Mouse (Mus musculus) heart, postnatal 0 days (tissue): ENCODE results near the gene Plcl1. TPM values are rescaled to one million over a fixed set of nuclear protein-coding genes. Genes with fewer than 3 reads are reported as not detected.

Experiments
- ATAC-seq: fragments of 200-750 bp; cut with Nextera tagmentation; 2 replicates; pipeline ENCODE4 v1.8.0; 2017; ENCODE audit warnings: low read depth, moderate number of reproducible peaks, moderate library complexity; ENCODE audit not compliant: insufficient read depth
- DNase-seq: peaks from one replicate; pipeline ENCODE4 v3.0.0-alpha.2; 2016; ENCODE audit warnings: low spot score
- H3K27ac ChIP-seq: fragments of 300-500 bp; sonication (generic); 2 replicates; pipeline ENCODE4 v1.5.1; 2014; ENCODE audit warnings: low read depth, mild to moderate bottlenecking
- H3K27me3 ChIP-seq: fragments of 300-500 bp; sonication (generic); 2 replicates; pipeline ENCODE4 v1.6.1; 2014; ENCODE audit warnings: low read length, mixed read lengths; ENCODE audit not compliant: control insufficient read depth, insufficient read depth
- H3K36me3 ChIP-seq: fragments of 300-500 bp; sonication (generic); replicated peaks from 2 replicates; pipeline ENCODE4 v1.6.1; 2014; ENCODE audit warnings: low read length, mixed read lengths; ENCODE audit not compliant: control insufficient read depth, insufficient read depth
- H3K4me1 ChIP-seq: fragments of 300-500 bp; sonication (generic); 2 replicates; pipeline ENCODE4 v1.6.1; 2014; ENCODE audit warnings: antibody characterized with exemption; ENCODE audit not compliant: control insufficient read depth, insufficient read depth
- H3K4me2 ChIP-seq: fragments of 300-500 bp; sonication (generic); 2 replicates; pipeline ENCODE4 v1.6.1; 2014; ENCODE audit warnings: low read depth, mild to moderate bottlenecking, low read length, moderate library complexity
- H3K4me3 ChIP-seq: fragments of 300-500 bp; sonication (generic); 2 replicates; pipeline ENCODE4 v1.5.1; 2014; ENCODE audit warnings: low read depth, low read length
- H3K9ac ChIP-seq: fragments of 300-500 bp; sonication (generic); replicated peaks from 2 replicates; pipeline ENCODE4 v1.6.1; 2014; ENCODE audit warnings: low read depth, low read length, mixed read lengths
- H3K9me3 ChIP-seq: fragments of 300-500 bp; sonication (generic); replicated peaks from 2 replicates; pipeline ENCODE4 v1.6.1; 2016; ENCODE audit warnings: low read length; ENCODE audit not compliant: control insufficient read depth
- CTCF ChIP-seq: IDR thresholded peaks from 2 replicates; pipeline ENCODE4 v1.5.1; 2016; ENCODE audit warnings: antibody characterized with exemption, control low read depth, low read depth
- EP300 ChIP-seq: IDR thresholded peaks from 2 replicates; pipeline ENCODE4 v1.6.1; 2016; ENCODE audit warnings: antibody characterized with exemption, low read depth
- WGBS: fragments of 180-500 bp; shearing (Covaris S2); extraction: QIAGEN DNeasy Blood & Tissue Kit; methylation state at CpG from one replicate; pipeline ENCODE4 v1.1.7; 2014; 5-methylcytosine and 5-hydroxymethylcytosine counted together
- polyA plus RNA-seq: library from polyadenylated mRNA; unstranded; fragments of >200 nt; fragmentation: Nextera tagmentation; extraction: Ambion mirVana; gene quantifications from 2 replicates; pipeline ENCODE4 v1.2.1, GENCODE M21; 2015
- total RNA-seq: library from RNA; depleted of rRNA; stranded (reverse); fragments of >200 nt; gene quantifications from 2 replicates; pipeline ENCODE4 v1.2.3, GENCODE M21; 2014; ENCODE audit warnings: low replicate concordance

Gene Plcl1
- total and polyA plus RNA-seq, 2 experiments from 2014 or later: 0.11 to 1.2 TPM

DNA sequence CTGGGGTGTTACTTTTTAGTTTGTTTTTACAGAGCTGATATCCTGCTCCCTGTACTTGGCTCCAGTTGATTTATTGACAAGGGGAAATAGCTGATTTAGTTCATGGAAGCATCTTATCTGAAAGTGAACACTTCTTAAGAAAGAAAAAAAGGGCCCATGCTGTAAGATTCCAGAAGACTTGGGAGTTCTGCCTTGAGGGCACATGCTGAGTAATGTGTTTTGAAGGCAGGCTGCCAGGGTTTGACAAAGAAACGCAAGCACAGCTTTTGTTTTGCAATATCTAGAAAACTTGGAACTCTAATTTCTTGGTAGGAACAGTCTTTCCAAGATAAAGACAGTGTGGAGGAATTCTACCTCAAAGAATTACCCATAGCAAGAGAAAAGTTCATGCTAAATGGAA, 194.8 kb downstream of the Plcl1 start:
- Histone ChIP-seq H3K4me3 (no peak overlapping the region), H3K9ac (no peak overlapping the region), H3K27ac (no peak overlapping the region), H3K9me3 (no peaks in the 10 kb centered on the region), H3K4me2 (no peak overlapping the region), H3K27me3 (no peaks in the 10 kb centered on the region), H3K36me3 (no peaks in the 10 kb centered on the region), H3K4me1 (no peaks in the 10 kb centered on the region)
- WGBS: 62% methylated on average over 1 of the region's 1 CpGs
- TF ChIP-seq CTCF: no peak
- no peak for TF ChIP-seq EP300
- DNase-seq (no peak), ATAC-seq (no peak)

DNA sequence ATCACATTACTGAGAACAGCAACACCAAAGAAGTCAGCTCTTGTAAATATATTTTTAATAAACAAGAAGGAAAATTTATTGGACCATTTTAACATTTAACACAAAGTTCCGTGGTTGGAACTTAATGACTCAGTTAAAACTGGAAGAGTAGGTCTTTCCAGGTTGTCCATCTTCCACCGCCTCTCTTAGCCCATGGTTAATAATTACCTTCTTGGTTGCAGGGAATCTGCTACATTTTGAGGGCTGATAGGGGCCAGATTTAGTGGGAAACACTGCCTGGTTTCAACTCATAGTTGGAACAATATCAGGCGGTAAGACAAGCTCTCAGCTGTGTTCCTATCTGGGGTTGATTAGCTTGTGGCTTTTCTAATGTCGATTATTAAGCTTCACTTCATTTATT, 198.9 kb downstream of the Plcl1 start:
- Histone ChIP-seq H3K27me3 (no peaks in the 10 kb centered on the region), H3K9ac (no peak overlapping the region), H3K36me3 (no peaks in the 10 kb centered on the region), H3K4me1 (no peaks in the 10 kb centered on the region), H3K27ac (no peak overlapping the region), H3K9me3 (no peaks in the 10 kb centered on the region), H3K4me2 (no peak overlapping the region), H3K4me3 (no peak overlapping the region)
- WGBS: 91% methylated on average over 4 of the region's 4 CpGs
- DNase-seq: no peak
- TF ChIP-seq CTCF: no peak
- TF ChIP-seq EP300: no peak
- ATAC-seq: no peak

DNA sequence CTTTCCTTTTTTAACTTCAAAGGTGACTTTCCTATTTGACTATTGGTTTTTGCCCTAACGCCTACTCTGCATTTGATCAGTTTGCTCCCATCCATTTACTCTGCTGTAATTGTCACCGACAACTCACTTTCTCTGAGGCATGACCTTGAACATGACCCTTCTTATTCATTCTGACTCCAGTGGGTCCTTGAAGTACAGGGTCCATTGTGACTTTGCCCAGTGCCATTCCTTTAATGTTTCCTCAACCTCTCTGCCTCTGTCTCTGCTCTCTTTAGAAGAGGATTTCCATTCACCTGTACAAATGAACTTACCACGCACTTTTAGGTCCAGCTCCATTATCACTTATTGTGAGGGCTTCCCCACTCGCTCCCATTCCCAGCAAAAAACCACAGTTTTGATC, 199.7 kb downstream of the Plcl1 start:
- no peak overlapping the region for H3K9ac ChIP-seq
- H3K4me2 ChIP-seq: no peak overlapping the region
- TF ChIP-seq EP300 (no peak), CTCF (no peak)
- DNase-seq: no peak
- H3K36me3 ChIP-seq: no peaks in the 10 kb centered on the region
- no peak overlapping the region for H3K4me3 ChIP-seq
- no peak for ATAC-seq
- no peaks in the 10 kb centered on the region for H3K27me3 ChIP-seq
- WGBS: 87% methylated on average over 4 of the region's 4 CpGs
- H3K9me3 ChIP-seq: no peaks in the 10 kb centered on the region
- no peaks in the 10 kb centered on the region for H3K4me1 ChIP-seq
- no peak overlapping the region for H3K27ac ChIP-seq

DNA sequence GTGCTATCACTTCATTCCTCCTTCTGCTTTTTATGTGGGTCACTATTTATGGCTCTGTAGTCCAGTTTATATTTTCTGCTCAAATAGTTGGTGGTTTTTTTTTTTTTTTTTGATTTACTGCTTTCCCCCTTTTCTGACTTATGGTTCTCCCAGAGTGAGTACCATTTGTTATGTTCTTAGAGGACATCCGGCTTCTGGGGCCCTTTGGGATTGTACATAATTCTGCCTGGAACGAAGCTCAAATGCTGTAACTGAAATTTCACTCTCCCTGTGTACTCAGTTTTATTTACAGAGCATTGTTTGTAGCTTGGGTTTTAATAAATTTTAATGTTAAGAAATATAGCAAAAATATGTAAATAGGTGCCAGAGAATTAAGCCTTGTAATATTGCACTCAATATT, 200.2 kb downstream of the Plcl1 start:
- DNase-seq (no peak), ATAC-seq (no peak)
- H3K4me3 ChIP-seq: no peak overlapping the region
- H3K4me1 ChIP-seq: no peaks in the 10 kb centered on the region
- H3K4me2 ChIP-seq: no peak overlapping the region
- WGBS: 79% methylated on average over 2 of the region's 2 CpGs
- no peaks in the 10 kb centered on the region for H3K9me3 ChIP-seq
- TF ChIP-seq CTCF: no peak
- TF ChIP-seq EP300: no peak
- H3K27me3 ChIP-seq: no peaks in the 10 kb centered on the region
- no peak overlapping the region for H3K27ac ChIP-seq
- no peak overlapping the region for H3K9ac ChIP-seq
- H3K36me3 ChIP-seq: no peaks in the 10 kb centered on the region

DNA sequence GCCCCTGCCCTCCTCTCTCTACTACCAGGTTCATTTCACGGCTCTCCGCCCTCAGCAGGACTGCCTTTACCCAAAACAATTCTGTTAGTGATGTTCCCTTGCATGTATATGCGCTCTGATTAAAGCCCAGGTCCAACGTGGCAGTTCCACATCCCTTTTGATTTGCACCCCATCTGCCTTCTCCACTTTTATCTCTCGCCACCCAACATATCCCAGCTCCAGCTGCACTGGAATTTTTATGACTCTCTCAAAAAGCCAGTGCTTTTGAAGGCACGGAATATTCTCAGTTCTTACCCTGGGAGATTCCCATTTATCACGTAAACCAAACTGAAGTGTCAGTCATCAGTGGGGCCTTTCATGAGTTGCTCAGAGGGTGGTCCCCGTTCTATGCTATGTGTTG, 200.7 kb downstream of the Plcl1 start:
- no peak overlapping the region for H3K9ac ChIP-seq
- ATAC-seq (no peak), DNase-seq (no peak)
- no peaks in the 10 kb centered on the region for H3K36me3 ChIP-seq
- no peaks in the 10 kb centered on the region for H3K27me3 ChIP-seq
- TF ChIP-seq EP300 (no peak), CTCF (no peak)
- H3K4me3 ChIP-seq: no peak overlapping the region
- no peaks in the 10 kb centered on the region for H3K4me1 ChIP-seq
- no peak overlapping the region for H3K4me2 ChIP-seq
- H3K27ac ChIP-seq: no peak overlapping the region
- WGBS: 76% methylated on average over 8 of the region's 8 CpGs
- H3K9me3 ChIP-seq: no peaks in the 10 kb centered on the region

DNA sequence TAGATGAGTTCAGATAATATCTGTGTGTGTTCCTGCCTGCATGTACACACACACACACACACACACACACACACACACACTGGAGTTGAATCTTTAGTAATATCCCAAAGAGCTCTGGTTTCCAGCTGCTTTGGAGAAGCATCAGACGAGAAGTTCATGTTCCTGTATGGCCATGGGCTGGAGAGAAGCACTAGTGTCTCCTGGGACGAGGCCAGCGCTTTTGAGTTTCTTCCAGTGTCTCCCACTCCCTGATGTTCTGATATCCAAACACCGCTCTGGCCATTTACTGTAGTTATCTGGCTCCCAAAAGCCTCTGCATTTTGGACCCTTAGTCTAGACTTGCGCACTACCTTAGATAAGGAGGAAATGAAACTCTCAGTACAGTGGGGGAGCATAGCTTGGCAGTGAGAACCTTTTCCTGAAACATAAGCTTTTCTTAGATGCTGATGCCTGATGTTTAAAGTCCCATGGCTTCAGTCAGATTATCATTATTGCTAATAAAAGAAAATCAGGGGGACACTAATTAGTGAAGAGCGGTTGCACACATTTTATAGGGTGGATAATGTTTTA, 207.1 kb downstream of the Plcl1 start:
- H3K9ac ChIP-seq: no peak overlapping the region
- H3K27me3 ChIP-seq: no peaks in the 10 kb centered on the region
- ATAC-seq (no peak), DNase-seq (no peak)
- H3K4me3 ChIP-seq: no peak overlapping the region
- TF ChIP-seq CTCF (no peak), EP300 (no peak)
- 61% methylated on average over 6 of the region's 6 CpGs for WGBS
- H3K36me3 ChIP-seq: no peaks in the 10 kb centered on the region
- H3K4me1 ChIP-seq: peaks cover 4% of the 10 kb centered on the region; the same call in 1 of the 2 replicates
- H3K9me3 ChIP-seq: no peaks in the 10 kb centered on the region
- H3K4me2 ChIP-seq: no peak overlapping the region
- H3K27ac ChIP-seq: no peak overlapping the region
